Mouse (Mus musculus): ENCODE measurements around the gene Bgn.

DNA sequence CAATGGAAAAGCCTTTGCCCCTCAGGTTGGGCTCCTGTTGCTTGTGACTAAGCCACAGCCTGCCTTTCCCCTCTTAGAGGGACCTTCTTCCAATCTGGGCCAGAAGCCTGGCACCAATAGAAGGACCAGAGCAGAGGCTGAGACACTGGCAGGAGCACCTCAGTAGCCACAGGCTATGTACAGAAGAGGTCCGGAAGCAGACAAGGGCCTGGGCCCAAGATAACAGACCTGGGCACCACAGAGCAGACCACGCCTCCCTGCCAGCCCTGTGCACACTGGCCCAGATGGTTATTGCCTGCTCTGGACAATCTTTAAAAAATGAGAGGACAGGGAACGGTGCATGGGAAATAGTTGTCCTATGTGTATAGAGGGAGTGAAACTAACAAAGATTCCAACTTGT is 11.6 kb upstream of the Bgn start:
- TF ChIP-seq CTCF (IDR thresholded peaks at IDR 0.05; ENCODE audit: insufficient read depth, low read length) (no peak), POLR2A (IDR thresholded peaks at IDR 0.05; ENCODE audit: borderline replicate concordance, extremely low read depth, low read depth, low read length) (no peak)
